Mouse (Mus musculus) embryonic facial prominence, embryonic 14.5 days (tissue): ENCODE measurements around the gene Vim. TPM values are rescaled to one million over a fixed set of nuclear protein-coding genes. Genes with fewer than 3 reads are reported as not detected.

Experiments used
- ATAC-seq: fragments of 200-750 bp; cut with Nextera tagmentation; 2 replicates; pipeline ENCODE4 v1.8.0; 2017; ENCODE audit warnings: low read depth, moderate number of reproducible peaks, moderate TSS enrichment
- DNase-seq: peaks from one replicate; pipeline ENCODE4 v3.0.0-alpha.2; 2015; ENCODE audit warnings: low spot score
- H3K27ac ChIP-seq: fragments of 300-500 bp; sonication (generic); replicated peaks from 2 replicates; pipeline ENCODE4 v1.5.1; 2014; ENCODE audit warnings: low read depth, mild to moderate bottlenecking, low read length, moderate library complexity
- H3K27me3 ChIP-seq: fragments of 300-500 bp; sonication (generic); replicated peaks from 2 replicates; pipeline ENCODE4 v1.6.1; 2014; ENCODE audit warnings: low read length; ENCODE audit not compliant: control insufficient read depth, insufficient read depth
- H3K36me3 ChIP-seq: fragments of 300-500 bp; sonication (generic); 2 replicates; pipeline ENCODE4 v1.6.1; 2014; ENCODE audit warnings: low read length, mixed read lengths; ENCODE audit not compliant: control insufficient read depth, insufficient read depth
- H3K4me1 ChIP-seq: fragments of 300-500 bp; sonication (generic); 2 replicates; pipeline ENCODE4 v1.6.1; 2014; ENCODE audit warnings: antibody characterized with exemption, low read length; ENCODE audit not compliant: control insufficient read depth, insufficient read depth
- H3K4me2 ChIP-seq: fragments of 300-500 bp; sonication (generic); 2 replicates; pipeline ENCODE4 v1.6.1; 2014; ENCODE audit warnings: low read depth, mild to moderate bottlenecking, low read length, moderate library complexity, mixed read lengths
- H3K4me3 ChIP-seq: fragments of 300-500 bp; sonication (generic); 2 replicates; pipeline ENCODE4 v1.5.1; 2014; ENCODE audit warnings: low read depth, mild to moderate bottlenecking, low read length
- H3K9ac ChIP-seq: fragments of 300-500 bp; sonication (generic); 2 replicates; pipeline ENCODE4 v1.6.1; 2014; ENCODE audit warnings: low read depth, mild to moderate bottlenecking, low read length, moderate library complexity, mixed read lengths
- H3K9me3 ChIP-seq: fragments of 300-500 bp; sonication (generic); 2 replicates; pipeline ENCODE4 v1.6.1; 2016; ENCODE audit warnings: low read length; ENCODE audit not compliant: control insufficient read depth
- WGBS: fragments of 180-500 bp; shearing (Covaris S2); extraction: QIAGEN DNeasy Blood & Tissue Kit; methylation state at CpG from one replicate; pipeline ENCODE4 v1.1.7; 2014; 5-methylcytosine and 5-hydroxymethylcytosine counted together
- polyA plus RNA-seq: library from polyadenylated mRNA; unstranded; fragments of >200 nt; fragmentation: Nextera tagmentation; extraction: Ambion mirVana; gene quantifications from 2 replicates; pipeline ENCODE4 v1.2.1, GENCODE M21; 2014

Gene Vim
- 1,242 and 1,248 TPM in 2 replicates for polyA plus RNA-seq

- Histone ChIP-seq H3K27ac (peak within 1 kb of the TSS; percentile 98), H3K9ac (peak within 1 kb of the TSS; percentile 85), H3K9me3 (no peaks in the 10 kb centered on the region), H3K4me2 (peak within 1 kb of the TSS; percentile 75), H3K36me3 (peaks cover 22% of the 10 kb centered on the region), H3K27me3 (no peaks in the 10 kb centered on the region), H3K4me3 (peak within 1 kb of the TSS; percentile 90), H3K4me1 (peaks cover 25% of the 10 kb centered on the region)
- ATAC-seq (peak; percentile 94), DNase-seq (peak; percentile 98)
- WGBS, result under 1% methylated on average over 26 of the region's 26 CpGs
Observed at GRCm38 (mm10) chr2:13573408-13574065, at the start of gene Vim. Gene Vim, plus strand, starts transcription at chr2:13573927.

DNA sequence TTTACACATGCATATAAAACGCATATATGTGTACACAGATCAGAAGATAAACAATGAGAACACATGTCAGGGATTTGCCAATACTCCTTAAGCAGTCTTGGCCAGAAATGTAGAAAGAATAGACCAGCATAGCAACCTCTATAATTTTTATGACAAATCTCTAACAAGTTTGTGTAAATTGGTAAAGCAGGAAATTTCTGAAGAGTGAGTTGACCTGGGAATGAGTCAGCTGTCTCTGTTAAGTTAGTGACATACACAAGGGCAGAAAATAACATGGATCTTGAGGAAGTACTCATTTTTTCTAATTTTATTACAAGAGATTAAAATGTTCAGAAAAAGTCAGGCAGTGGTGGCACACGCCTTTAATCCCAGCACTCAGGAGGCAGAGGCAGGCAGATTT is 47.5 kb upstream of the Vim start:
- Histone ChIP-seq H3K4me2 (no peak overlapping the region), H3K27me3 (no peaks in the 10 kb centered on the region), H3K36me3 (no peaks in the 10 kb centered on the region), H3K27ac (no peak overlapping the region), H3K4me1 (peaks cover 4% of the 10 kb centered on the region; the same call in 1 of the 2 replicates), H3K9me3 (no peaks in the 10 kb centered on the region), H3K4me3 (no peak overlapping the region), H3K9ac (no peak overlapping the region)
- DNase-seq (no peak), ATAC-seq (no peak)
- 88% methylated on average over 2 of the region's 2 CpGs for WGBS

DNA sequence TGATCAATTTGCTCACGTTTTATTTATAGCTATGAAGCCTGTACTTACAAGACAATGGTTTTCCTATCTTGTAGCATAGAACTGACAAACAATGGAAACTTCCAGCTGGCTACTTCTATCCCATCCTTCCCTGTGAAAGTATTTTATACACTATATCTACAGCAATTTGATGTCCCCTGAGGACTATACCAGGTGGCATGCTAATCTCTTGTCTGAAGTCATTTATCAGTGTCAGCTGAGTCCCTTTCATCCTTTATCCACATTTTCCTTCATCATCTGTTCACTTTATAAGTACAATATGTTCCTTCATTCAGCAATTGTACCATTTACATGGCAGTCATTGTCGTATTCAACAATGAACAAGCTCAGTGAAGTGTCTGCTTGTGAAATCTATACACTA is 46.6 kb upstream of the Vim start:
- Histone ChIP-seq H3K4me1 (peaks cover 4% of the 10 kb centered on the region; the same call in 1 of the 2 replicates), H3K9me3 (no peaks in the 10 kb centered on the region), H3K36me3 (no peaks in the 10 kb centered on the region), H3K27me3 (no peaks in the 10 kb centered on the region), H3K4me3 (no peak overlapping the region), H3K27ac (no peak overlapping the region), H3K4me2 (no peak overlapping the region), H3K9ac (no peak overlapping the region)
- ATAC-seq, result no peak
- no peak for DNase-seq
- 50% methylated on average over 2 of the region's 2 CpGs for WGBS

- DNase-seq, result no peak
Observed at GRCm38 (mm10) chr2:13527531-13527930, 46.2 kb upstream of the Vim start.

GRCm38 (mm10) chr2:13529253-13529933 is 44.3 kb upstream of the Vim start:
- Histone ChIP-seq H3K4me2 (no peak overlapping the region), H3K9ac (no peak overlapping the region), H3K27me3 (no peaks in the 10 kb centered on the region), H3K9me3 (no peaks in the 10 kb centered on the region), H3K4me1 (peaks cover 4% of the 10 kb centered on the region; the same call in 1 of the 2 replicates), H3K27ac (no peak overlapping the region), H3K36me3 (no peaks in the 10 kb centered on the region), H3K4me3 (no peak overlapping the region)
- WGBS, result 93% methylated on average over 3 of the region's 3 CpGs
- no peak for DNase-seq
- no peak for ATAC-seq

More at GRCm38 (mm10) chr2:13527531-13527930, 46.2 kb upstream of the Vim start:
- H3K4me2 ChIP-seq, result no peak overlapping the region
- 68% methylated on average over 4 of the region's 4 CpGs for WGBS
- H3K4me3 ChIP-seq, result no peak overlapping the region
- no peaks in the 10 kb centered on the region for H3K9me3 ChIP-seq
- H3K9ac ChIP-seq, result no peak overlapping the region
- H3K4me1 ChIP-seq, result peaks cover 4% of the 10 kb centered on the region; the same call in 1 of the 2 replicates
- no peak overlapping the region for H3K27ac ChIP-seq
- H3K36me3 ChIP-seq, result no peaks in the 10 kb centered on the region
- ATAC-seq, result no peak
- no peaks in the 10 kb centered on the region for H3K27me3 ChIP-seq

- Histone ChIP-seq H3K4me2 (no peak overlapping the region), H3K9ac (no peak overlapping the region), H3K27me3 (no peaks in the 10 kb centered on the region), H3K36me3 (no peaks in the 10 kb centered on the region), H3K4me3 (no peak overlapping the region), H3K9me3 (no peaks in the 10 kb centered on the region), H3K27ac (no peak overlapping the region), H3K4me1 (peaks cover 4% of the 10 kb centered on the region; the same call in 1 of the 2 replicates)
- no peak for ATAC-seq
- WGBS, result 84% methylated on average over 6 of the region's 6 CpGs
- no peak for DNase-seq
Observed at GRCm38 (mm10) chr2:13530639-13531038, 43.1 kb upstream of the Vim start.

- H3K4me3 ChIP-seq, result no peak overlapping the region
- no peaks in the 10 kb centered on the region for H3K36me3 ChIP-seq
- DNase-seq (no peak), ATAC-seq (no peak)
- no peak overlapping the region for H3K27ac ChIP-seq
- H3K9me3 ChIP-seq, result no peaks in the 10 kb centered on the region
- no peaks in the 10 kb centered on the region for H3K27me3 ChIP-seq
- no peak overlapping the region for H3K9ac ChIP-seq
- H3K4me2 ChIP-seq, result no peak overlapping the region
- no peaks in the 10 kb centered on the region for H3K4me1 ChIP-seq
Observed at GRCm38 (mm10) chr2:13536747-13537146, 37.0 kb upstream of the Vim start.

DNA sequence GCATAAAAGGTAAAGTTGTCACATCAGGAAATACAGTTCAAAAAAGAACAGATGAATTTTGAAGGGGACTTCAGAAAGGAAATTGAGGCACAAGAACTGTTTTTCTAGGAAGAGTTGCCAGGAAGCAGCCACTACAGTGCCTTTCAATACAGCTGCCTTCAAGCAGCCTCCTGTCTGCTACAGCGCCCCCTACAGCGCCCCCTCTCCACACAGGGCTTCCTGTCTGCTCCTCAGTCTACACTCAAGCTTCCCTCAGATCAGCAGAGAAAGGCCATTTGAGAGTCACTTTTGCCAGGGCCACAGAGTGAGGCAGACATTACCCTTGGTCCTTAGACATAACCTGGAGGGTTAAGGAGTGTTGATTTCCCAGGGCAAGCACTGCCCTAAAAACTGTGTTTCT is 36.0 kb upstream of the Vim start:
- ATAC-seq (no peak), DNase-seq (no peak)
- H3K27me3 ChIP-seq, result no peaks in the 10 kb centered on the region
- WGBS, result 32% methylated on average over 2 of the region's 2 CpGs
- no peaks in the 10 kb centered on the region for H3K9me3 ChIP-seq
- H3K36me3 ChIP-seq, result no peaks in the 10 kb centered on the region
- H3K4me2 ChIP-seq, result no peak overlapping the region
- H3K4me3 ChIP-seq, result no peak overlapping the region
- H3K9ac ChIP-seq, result no peak overlapping the region
- H3K4me1 ChIP-seq, result no peaks in the 10 kb centered on the region
- no peak overlapping the region for H3K27ac ChIP-seq
